Mouse (Mus musculus) left cerebral cortex, adult 8-10 months (tissue): ENCODE data around the gene Slc29a1. TPM values are rescaled to one million over a fixed set of nuclear protein-coding genes. Genes with fewer than 3 reads are reported as not detected.

ENCODE experiments used
- total RNA-seq, 4 experiments: library from RNA; stranded (reverse); gene quantifications; 2 replicates each; pipeline ENCODE4 v1.2.4; 2022

Slc29a1 gene
- total RNA-seq, 4 experiments from 2014 or later = 27.4 to 32.1 (median 29.5) TPM

Other genes starting within 250 kb of the Slc29a1 start
- gene Cdc5l, start 165.9 kb downstream of the Slc29a1 start, total RNA-seq = 10 to 100 TPM; 50.9 to 62.6 (median 52.9) TPM
- 1 to 10 TPM; 6.2 to 7.8 (median 6.9) TPM for gene Spats1, start 124.2 kb downstream of the Slc29a1 start, total RNA-seq
- gene Aars2, start 92.8 kb downstream of the Slc29a1 start, total RNA-seq = 10 to 100 TPM; 22.0 to 25.1 (median 22.8) TPM
- 1 to 10 TPM; 1.3 to 1.7 (median 1.4) TPM for gene Tcte1, start 76.2 kb downstream of the Slc29a1 start, total RNA-seq
- gene Tmem151b, start 49.9 kb downstream of the Slc29a1 start, total RNA-seq = 100 to 1,000 TPM in 3 of 4 experiments, 10 to 100 TPM in 1; 97.9 to 110 (median 100) TPM
- gene Nfkbie, start 43.9 kb downstream of the Slc29a1 start, total RNA-seq = 1 to 10 TPM; 2.1 to 3.2 (median 2.5) TPM
- 10 to 100 TPM; 26.8 to 33.4 (median 29.4) TPM for gene Slc35b2, start 35.7 kb downstream of the Slc29a1 start, total RNA-seq
- 1,000 to 10,000 TPM; 1,476 to 1,616 (median 1,547) TPM for gene Hsp90ab1, start 26.3 kb downstream of the Slc29a1 start, total RNA-seq
- gene Mymx, start 2.5 kb upstream of the Slc29a1 start, total RNA-seq = not detected
- gene Capn11, start 59.7 kb upstream of the Slc29a1 start, total RNA-seq = 1 to 10 TPM in 1 of 4 experiments, under 1 TPM in 2, not detected in 1; 0.43 to 1.7 (median 0.54) TPM
- 10 to 100 TPM; 40.5 to 45.5 (median 42.1) TPM for gene Mrpl14, start 86.7 kb upstream of the Slc29a1 start, total RNA-seq
- gene Tmem63b, start 87.3 kb upstream of the Slc29a1 start, total RNA-seq = 100 to 1,000 TPM; 157 to 171 (median 165) TPM
- 1 to 10 TPM in 1 of 4 experiments, under 1 TPM in 1, not detected in 2; 0.73 to 1.1 TPM for gene 1600014C23Rik, start 134.2 kb upstream of the Slc29a1 start, total RNA-seq